Mouse (Mus musculus) small intestine, adult 2 months (tissue): ENCODE data around the gene Hsd17b7. TPM values are rescaled to one million over a fixed set of nuclear protein-coding genes. Genes with fewer than 3 reads are reported as not detected.

Experiments used
- H3K27ac ChIP-seq: fragments of 200-500 bp; 2 replicates; pipeline ENCODE4 v1.5.1; 2012; ENCODE audit warnings: low read depth, low read length, control low read depth, inconsistent platforms; ENCODE audit not compliant: insufficient read depth
- H3K27me3 ChIP-seq: fragments of 200-500 bp; 2 replicates; pipeline ENCODE4 v1.6.1; 2012; ENCODE audit warnings: mild to moderate bottlenecking, moderate library complexity, low read length, inconsistent platforms; ENCODE audit not compliant: control insufficient read depth, insufficient read depth
- H3K36me3 ChIP-seq: fragments of 200-500 bp; 2 replicates; pipeline ENCODE4 v1.6.1; 2012; ENCODE audit warnings: mild to moderate bottlenecking, low read length, control low read depth, inconsistent platforms; ENCODE audit not compliant: control insufficient read depth, insufficient read depth
- H3K4me1 ChIP-seq: fragments of 200-500 bp; 2 replicates; pipeline ENCODE4 v1.6.1; 2012; ENCODE audit warnings: low read length, inconsistent platforms, mixed read lengths; ENCODE audit not compliant: control insufficient read depth, insufficient read depth, insufficient read length
- H3K4me3 ChIP-seq: fragments of 200-500 bp; 2 replicates; pipeline ENCODE4 v1.5.1; 2012; ENCODE audit warnings: low read depth, mild to moderate bottlenecking, control low read depth, inconsistent platforms, low read length, moderate library complexity
- CTCF ChIP-seq: fragments of 200-500 bp; IDR thresholded peaks from 2 replicates; pipeline ENCODE4 v1.5.1; 2012; ENCODE audit warnings: low read depth, mild to moderate bottlenecking, control low read depth, inconsistent platforms, low read length, moderate library complexity, mixed read lengths; ENCODE audit not compliant: insufficient replicate concordance, insufficient read length; ENCODE audit errors: extremely low read depth
- POLR2A ChIP-seq: fragments of 200-500 bp; IDR thresholded peaks from 2 replicates; pipeline ENCODE4 v1.6.1; 2012; ENCODE audit warnings: low read depth, mild to moderate bottlenecking, control low read depth, inconsistent platforms, low read length, moderate library complexity
- WGBS: fragments of 180-500 bp; shearing (Covaris S2); methylation state at CpG from one replicate; pipeline ENCODE4 v1.1.7; 2018; 5-methylcytosine and 5-hydroxymethylcytosine counted together
- polyA plus RNA-seq: library from polyadenylated mRNA; depleted of rRNA; stranded (reverse); fragments of >200 nt; gene quantifications from 2 replicates; pipeline ENCODE4 v1.2.3, GENCODE M21; 2012

The Hsd17b7 gene
- polyA plus RNA-seq, 1 experiment = 3.6 TPM

DNA sequence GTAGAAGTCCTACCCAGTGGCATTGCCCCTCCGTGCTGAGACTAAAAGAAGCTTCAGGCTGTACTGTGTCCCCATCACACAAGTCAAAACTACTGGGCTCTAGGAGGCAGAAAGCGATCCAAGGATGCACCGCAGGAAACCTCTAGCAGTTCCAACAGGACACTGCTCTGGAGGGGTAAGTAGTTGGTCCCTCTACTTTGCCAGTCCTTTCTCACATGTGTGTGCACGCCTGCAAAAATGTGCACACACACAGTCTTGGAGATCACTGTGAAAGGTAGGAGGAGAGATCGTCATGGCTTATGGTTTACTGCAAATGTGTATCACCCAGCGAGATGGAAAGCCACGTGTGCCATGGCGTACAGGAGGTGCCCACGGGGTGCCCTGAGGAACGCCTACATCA is 16.4 kb downstream of the Hsd17b7 start:
- H3K4me1 ChIP-seq = no peaks in the 10 kb centered on the region
- WGBS = 95% methylated on average over 10 of the region's 10 CpGs
- H3K27ac ChIP-seq = no peak overlapping the region
- no peaks in the 10 kb centered on the region for H3K27me3 ChIP-seq
- H3K36me3 ChIP-seq = peaks cover 38% of the 10 kb centered on the region
- TF ChIP-seq CTCF = no peak
- no peak for TF ChIP-seq POLR2A
- H3K4me3 ChIP-seq = no peak overlapping the region

DNA sequence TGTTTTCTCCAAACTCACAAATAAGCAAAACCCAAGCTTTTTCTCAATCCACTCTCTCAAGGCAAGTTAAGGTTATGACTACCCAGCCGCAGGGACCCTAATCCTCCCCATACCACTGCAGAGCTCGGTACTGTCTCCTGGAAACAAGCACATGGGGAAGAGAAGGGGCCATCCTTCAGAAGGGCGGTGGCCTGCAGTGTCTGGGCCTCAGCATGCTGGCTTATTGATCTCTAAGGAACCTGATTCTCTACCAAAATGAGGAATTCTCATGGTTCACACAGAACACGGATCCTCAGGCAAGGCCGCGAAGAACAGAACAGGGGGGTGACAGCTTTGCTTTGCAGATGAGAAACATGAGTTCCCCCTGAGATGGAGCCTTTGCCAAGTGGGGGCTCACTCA is 17.5 kb downstream of the Hsd17b7 start:
- Histone ChIP-seq H3K27ac (no peak overlapping the region), H3K27me3 (no peaks in the 10 kb centered on the region), H3K4me1 (no peaks in the 10 kb centered on the region), H3K4me3 (no peak overlapping the region), H3K36me3 (peaks cover 35% of the 10 kb centered on the region)
- TF ChIP-seq CTCF (no peak), POLR2A (no peak)
- 92% methylated on average over 6 of the region's 6 CpGs for WGBS

DNA sequence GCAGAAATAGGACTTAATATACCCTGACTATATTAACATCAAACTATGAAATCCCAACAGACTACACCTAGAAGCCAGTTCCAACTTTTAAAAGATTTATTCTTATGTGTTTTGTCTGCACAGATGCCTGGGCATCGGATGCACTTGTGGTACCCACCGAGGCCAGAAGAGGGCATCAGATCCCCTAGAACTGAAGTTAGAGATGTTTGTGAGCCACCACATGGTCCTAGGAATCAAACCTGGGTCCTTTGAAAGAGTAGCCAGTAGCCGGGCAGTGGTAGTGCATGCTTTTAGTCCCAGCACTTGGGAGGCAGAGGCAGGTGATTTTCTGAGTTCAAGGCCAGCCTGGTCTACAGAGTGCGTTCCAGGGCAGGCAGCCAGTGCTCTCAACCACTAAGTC is 18.4 kb downstream of the Hsd17b7 start:
- 95% methylated on average over 4 of the region's 4 CpGs for WGBS
- peaks cover 27% of the 10 kb centered on the region for H3K36me3 ChIP-seq
- no peaks in the 10 kb centered on the region for H3K4me1 ChIP-seq
- TF ChIP-seq CTCF = peak; percentile 48; the same call in 1 of the 2 replicates
- no peak for TF ChIP-seq POLR2A
- no peak overlapping the region for H3K4me3 ChIP-seq
- H3K27me3 ChIP-seq = no peaks in the 10 kb centered on the region
- no peak overlapping the region for H3K27ac ChIP-seq

DNA sequence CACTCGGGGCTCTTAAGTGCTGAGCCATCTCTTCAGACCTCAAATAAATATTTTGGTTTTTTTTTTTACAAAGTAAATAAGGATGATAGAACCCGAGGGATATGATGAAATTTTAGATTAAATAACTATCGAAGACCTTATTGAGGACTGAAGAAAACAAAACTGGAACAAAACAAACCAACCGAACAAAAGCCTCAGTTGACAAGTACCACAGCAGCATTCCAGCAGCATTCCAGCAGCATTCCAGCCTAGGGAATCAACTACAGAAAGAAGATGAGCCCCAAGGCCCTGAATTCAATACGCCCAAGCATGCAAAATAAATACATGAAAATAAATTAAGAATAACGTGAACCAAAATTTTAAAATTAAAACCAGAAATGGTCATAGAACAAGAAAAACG is 19.1 kb downstream of the Hsd17b7 start:
- Histone ChIP-seq H3K4me3 (no peak overlapping the region), H3K4me1 (no peaks in the 10 kb centered on the region), H3K36me3 (peaks cover 22% of the 10 kb centered on the region), H3K27ac (no peak overlapping the region), H3K27me3 (no peaks in the 10 kb centered on the region)
- TF ChIP-seq POLR2A (no peak), CTCF (no peak)
- WGBS = 68% methylated on average over 7 of the region's 7 CpGs

DNA sequence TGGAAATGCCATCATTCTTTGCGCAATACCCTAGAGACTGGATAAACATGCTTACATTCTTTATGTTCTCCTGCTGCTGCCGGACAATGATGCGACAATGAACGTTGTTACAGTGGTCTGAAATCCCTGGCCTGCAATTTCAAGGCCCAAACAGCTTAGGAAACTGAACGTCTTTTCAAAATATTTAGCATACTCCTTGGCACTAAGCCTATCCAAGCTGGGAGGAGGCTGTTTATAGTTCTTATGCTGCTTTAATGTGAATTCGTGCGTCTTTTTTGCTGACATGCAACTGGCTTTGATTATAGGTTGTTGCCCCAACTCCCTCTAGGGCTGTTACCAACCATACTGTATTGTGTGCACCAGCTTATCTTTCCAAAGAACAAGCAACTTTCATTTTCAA is 20.2 kb downstream of the Hsd17b7 start:
- Histone ChIP-seq H3K4me3 (no peak overlapping the region), H3K4me1 (no peaks in the 10 kb centered on the region), H3K36me3 (peaks cover 15% of the 10 kb centered on the region), H3K27me3 (no peaks in the 10 kb centered on the region), H3K27ac (no peak overlapping the region)
- 75% methylated on average over 7 of the region's 7 CpGs for WGBS
- TF ChIP-seq CTCF (no peak), POLR2A (no peak)

DNA sequence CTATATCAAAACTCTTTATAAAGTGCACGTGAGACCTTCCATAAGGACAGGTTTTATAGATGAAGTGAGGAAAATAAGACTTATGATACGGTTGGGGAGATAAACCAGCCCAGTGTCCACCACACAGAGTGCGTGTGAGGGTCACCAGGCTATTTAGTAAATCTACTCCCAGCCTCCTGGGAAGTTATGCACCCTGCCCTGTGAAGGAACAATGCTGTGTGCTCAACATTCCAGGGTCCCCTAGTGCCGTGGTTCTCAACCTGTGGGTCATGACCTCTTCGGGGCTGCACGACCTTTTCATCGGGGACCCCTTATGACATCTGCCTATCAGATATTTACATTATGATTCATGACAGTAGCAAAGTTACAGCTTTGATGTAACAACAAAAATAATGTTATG is 20.8 kb downstream of the Hsd17b7 start:
- peaks cover 15% of the 10 kb centered on the region for H3K36me3 ChIP-seq
- no peak overlapping the region for H3K27ac ChIP-seq
- no peak overlapping the region for H3K4me3 ChIP-seq
- WGBS = 65% methylated on average over 7 of the region's 7 CpGs
- H3K4me1 ChIP-seq = no peaks in the 10 kb centered on the region
- no peaks in the 10 kb centered on the region for H3K27me3 ChIP-seq
- TF ChIP-seq POLR2A (no peak), CTCF (no peak)

DNA sequence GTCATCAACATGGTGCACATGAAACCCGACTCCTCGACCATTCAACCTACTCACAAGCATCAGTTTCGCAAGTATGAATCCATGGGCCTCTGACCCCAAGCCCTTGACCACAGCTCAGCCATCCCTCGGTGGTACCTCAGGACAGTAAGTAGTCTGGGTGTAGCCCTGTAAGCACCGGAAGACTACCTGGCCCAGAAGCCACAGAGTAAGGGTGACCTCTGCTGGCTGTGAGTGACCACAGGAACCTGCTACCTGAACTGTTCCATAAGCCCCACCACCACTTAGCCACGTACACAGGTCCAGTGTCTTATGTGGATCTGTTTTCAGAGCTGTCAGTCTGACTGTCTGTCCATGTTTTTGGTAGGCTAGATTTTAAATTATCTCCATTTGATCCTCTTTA is 21.4 kb downstream of the Hsd17b7 start:
- H3K4me1 ChIP-seq = no peaks in the 10 kb centered on the region
- H3K27me3 ChIP-seq = no peaks in the 10 kb centered on the region
- peaks cover 10% of the 10 kb centered on the region for H3K36me3 ChIP-seq
- WGBS = 71% methylated on average over 6 of the region's 6 CpGs
- no peak overlapping the region for H3K27ac ChIP-seq
- H3K4me3 ChIP-seq = no peak overlapping the region
- TF ChIP-seq POLR2A (no peak), CTCF (no peak)

DNA sequence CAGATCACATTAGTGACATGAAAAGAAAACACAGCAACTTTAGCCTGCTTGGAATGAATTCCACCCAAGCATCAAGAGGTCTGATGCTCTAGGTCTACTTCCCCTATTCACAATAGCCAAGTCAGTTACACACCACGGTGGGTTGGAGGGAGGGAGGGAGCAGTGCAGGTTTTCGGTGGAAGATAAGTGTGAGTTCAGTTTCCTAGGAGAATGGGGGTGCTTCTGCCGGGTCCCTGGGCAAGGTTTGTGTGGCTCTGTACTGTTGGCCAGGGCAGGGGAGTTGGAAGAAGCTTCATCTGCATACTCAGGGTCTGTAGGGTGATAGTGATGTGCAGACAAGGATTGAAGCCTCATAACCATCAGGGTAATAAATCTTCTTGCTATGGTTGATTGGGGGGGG is 23.0 kb downstream of the Hsd17b7 start:
- H3K4me3 ChIP-seq = no peak overlapping the region
- H3K27me3 ChIP-seq = no peaks in the 10 kb centered on the region
- H3K27ac ChIP-seq = no peak overlapping the region
- H3K4me1 ChIP-seq = no peaks in the 10 kb centered on the region
- WGBS = 80% methylated on average over 3 of the region's 3 CpGs
- TF ChIP-seq CTCF = no peak
- TF ChIP-seq POLR2A = no peak
- H3K36me3 ChIP-seq = peaks cover 6% of the 10 kb centered on the region
